ENCODE assay signal across 9 mouse cellular contexts in genomic region chr6:18031509-18032010, GRCm38 (mm10). TPM values are rescaled to one million over a fixed set of nuclear protein-coding genes. Genes with fewer than 3 reads are reported as not detected.
DNase-seq lines count a peak whose midpoint lies in the region; ATAC-seq lines count a peak whose summit lies in the region.
"Had no signal": no experiment of that assay in that cellular context is flagged by ENCODE, and none has a peak within 500 bp of the region (broad histone marks: within the 10 kb centered on the region; RNA-seq: fewer than 3 reads in every experiment).

No protein-coding gene starts in this region.

- H3K4me2 ChIP-seq in hindbrain, embryonic 15.5 days, result peak overlapping the region; percentile 99

- peaks cover 44% of the 10 kb centered on the region for H3K27me3 ChIP-seq in hindbrain, embryonic 15.5 days
- peaks cover 58% of the 10 kb centered on the region for H3K27me3 ChIP-seq in limb, embryonic 10.5 days (ENCODE audit: low read depth, poor library complexity, severe bottlenecking)

- peak overlapping the region; percentile 34 for H3K9ac ChIP-seq in hindbrain, embryonic 15.5 days

- H3K4me3 ChIP-seq in hindbrain, embryonic 15.5 days, result peak overlapping the region; percentile 58
- peak overlapping the region; percentile 64 for H3K4me3 ChIP-seq in limb, embryonic 10.5 days

- no peaks in the 10 kb centered on the region for H3K9me3 ChIP-seq in hindbrain, embryonic 15.5 days
- no peaks in the 10 kb centered on the region for H3K9me3 ChIP-seq in limb, embryonic 10.5 days (replicated peaks)

- H3K4me1 ChIP-seq in hindbrain, embryonic 15.5 days (replicated peaks), result peaks cover 23% of the 10 kb centered on the region
- H3K4me1 ChIP-seq in limb, embryonic 10.5 days, result peaks cover 26% of the 10 kb centered on the region

- peak; percentile 71; the same call in 1 of the 2 replicates for ATAC-seq in hindbrain, embryonic 15.5 days (ENCODE audit: low FRiP score, low read depth)
- peak; percentile 59 for ATAC-seq in megakaryocyte progenitor cell, adult 5-6 weeks (replicated peaks; ENCODE audit: poor library complexity)
- ATAC-seq: Patski had no signal

- under 1% methylated on average over 29 of the region's 29 CpGs for WGBS in hindbrain, embryonic 15.5 days
- whole genome bisulfite sequencing in limb, embryonic 10.5 days, result 3% methylated on average over 29 of the region's 29 CpGs

- no peak overlapping the region for H3K27ac ChIP-seq in hindbrain, embryonic 15.5 days (replicated peaks)
- 0 out of 2 replicates have a peak overlapping the region, but pooled peaks have one; percentile 14 for H3K27ac ChIP-seq in limb, embryonic 10.5 days

- no peaks in the 10 kb centered on the region for H3K36me3 ChIP-seq in hindbrain, embryonic 15.5 days
- no peaks in the 10 kb centered on the region for H3K36me3 ChIP-seq in limb, embryonic 10.5 days

- peak; percentile 9 for DNase-seq in 3134 (ENCODE audit: extremely low read depth, insufficient read length, low spot score)
- peak; percentile 56 for DNase-seq in brain, adult 2 months (ENCODE audit: low read depth, low spot score)
- DNase-seq in gastrocnemius, postnatal 25 days, result peak; percentile 46
- peak; percentile 64 for DNase-seq in limb, embryonic 10.5 days (ENCODE audit: low spot score)
- DNase-seq in right cerebral cortex, postnatal 14 days, result peak; percentile 40
- no peak for DNase-seq in thymus, postnatal 0 days (ENCODE audit: low spot score)

RNA-seq across cellular contexts. Expression of gene Wnt2, which starts 1.2 kb away (rescaled TPM):
- total RNA-seq in gastrocnemius, postnatal 25 days (2021), result 1 to 10 TPM in 1 of 2 experiments, under 1 TPM in 1; 0.51 to 1.1 TPM
- 0.34 TPM in 1 of 2 replicates, not detected in the other for polyA plus RNA-seq in hindbrain, embryonic 15.5 days (2015; fragmentation: Nextera tagmentation; extraction: Ambion mirVana)
- polyA plus RNA-seq in limb, embryonic 10.5 days (2016; fragmentation: Nextera tagmentation; extraction: Ambion mirVana), result 3.9 and 9.1 TPM in 2 replicates
- total RNA-seq in megakaryocyte progenitor cell, adult 5-6 weeks (2015), result not detected in 2 replicates
- not detected in 2 replicates for total RNA-seq in megakaryocyte progenitor cell, adult 5-6 weeks (2017)
- 0.39 and 0.77 TPM in 2 replicates for polyA plus RNA-seq in thymus, postnatal 0 days (2015; fragmentation: Nextera tagmentation; extraction: Ambion mirVana)
- polyA plus RNA-seq: Patski had no signal
